Mouse (Mus musculus) spleen, adult 2 months (tissue): Measurements from ENCODE around the gene Slc1a3. TPM values are rescaled to one million over a fixed set of nuclear protein-coding genes. Genes with fewer than 3 reads are reported as not detected.

ENCODE experiments used
- DNase-seq, 2 experiments: peaks; one replicate each; pipeline versions ENCODE4 v3.0.0 to v3.0.0-alpha.2; 2012 to 2021; ENCODE audit warnings: low spot score in 2 of 2, low read depth in 1 of 2
- H3K27ac ChIP-seq: fragments of 200-500 bp; 2 replicates; pipeline ENCODE4 v1.5.1; 2012; ENCODE audit warnings: low read length, inconsistent platforms; ENCODE audit not compliant: insufficient read depth
- H3K27me3 ChIP-seq: fragments of 200-500 bp; 2 replicates; pipeline ENCODE4 v1.6.1; 2012; ENCODE audit warnings: mild to moderate bottlenecking, moderate library complexity, low read length, inconsistent platforms; ENCODE audit not compliant: control insufficient read depth, insufficient read depth
- H3K36me3 ChIP-seq: fragments of 200-500 bp; 2 replicates; pipeline ENCODE4 v1.6.1; 2012; ENCODE audit warnings: mild to moderate bottlenecking, low read length, inconsistent platforms; ENCODE audit not compliant: control insufficient read depth, insufficient read depth
- H3K4me1 ChIP-seq: fragments of 200-500 bp; 2 replicates; pipeline ENCODE4 v1.6.1; 2011; ENCODE audit warnings: inconsistent platforms; ENCODE audit not compliant: control insufficient read depth, insufficient read depth, insufficient read length
- H3K4me3 ChIP-seq: fragments of 200-500 bp; 2 replicates; pipeline ENCODE4 v1.5.1; 2011; ENCODE audit warnings: mild to moderate bottlenecking, inconsistent platforms; ENCODE audit not compliant: insufficient read depth, insufficient read length; ENCODE audit errors: extremely low read depth
- CTCF ChIP-seq: fragments of 200-500 bp; IDR thresholded peaks from 2 replicates; pipeline ENCODE4 v1.5.1; 2011; ENCODE audit warnings: mild to moderate bottlenecking, inconsistent platforms; ENCODE audit not compliant: insufficient read depth, insufficient read length, insufficient replicate concordance; ENCODE audit errors: extremely low read depth
- POLR2A ChIP-seq: fragments of 200-500 bp; IDR thresholded peaks from 2 replicates; pipeline ENCODE4 v1.6.1; 2011; ENCODE audit warnings: low read depth, low read length, inconsistent platforms
- WGBS: fragments of 180-500 bp; shearing (Covaris S2); methylation state at CpG from one replicate; pipeline ENCODE4 v1.1.7; 2018; 5-methylcytosine and 5-hydroxymethylcytosine counted together
- polyA plus RNA-seq: library from polyadenylated mRNA; depleted of rRNA; stranded (reverse); fragments of >200 nt; gene quantifications from 2 replicates; pipeline ENCODE4 v1.2.3, GENCODE M21; 2012

Gene Slc1a3
- polyA plus RNA-seq, 1 experiment = 8.5 TPM

GRCm38 (mm10) chr15:8661856-8662255, 48.7 kb downstream of the Slc1a3 start:
- WGBS = 25% methylated on average over 6 of the region's 6 CpGs
- no peak for DNase-seq
- Histone ChIP-seq H3K27me3 (no peaks in the 10 kb centered on the region), H3K4me3 (no peak overlapping the region), H3K36me3 (no peaks in the 10 kb centered on the region), H3K27ac (no peak overlapping the region), H3K4me1 (peaks cover 2% of the 10 kb centered on the region; the same call in 1 of the 2 replicates)
- TF ChIP-seq POLR2A = no peak
- no peak for TF ChIP-seq CTCF

DNA sequence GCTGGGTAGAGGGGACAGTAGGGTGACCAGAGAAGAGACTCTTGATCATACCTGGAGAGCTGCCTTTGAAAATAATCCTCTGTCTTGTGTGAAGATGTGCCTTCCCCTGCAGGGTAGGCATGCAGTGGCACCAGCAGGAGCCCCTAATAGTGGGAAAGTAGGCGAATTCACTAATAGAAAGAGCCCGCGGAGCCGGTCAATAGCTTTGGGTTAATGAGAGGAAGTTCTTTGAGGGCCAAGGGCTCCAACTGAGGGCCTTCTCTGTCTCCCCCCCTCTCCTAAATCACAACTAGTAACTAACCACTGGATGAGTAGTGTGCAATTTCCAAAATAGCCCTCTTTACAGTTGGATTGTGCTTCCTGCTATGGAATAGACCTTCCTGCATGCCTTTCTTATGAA, 50.6 kb downstream of the Slc1a3 start:
- H3K4me3 ChIP-seq = no peak overlapping the region
- peaks cover 2% of the 10 kb centered on the region; the same call in 1 of the 2 replicates for H3K4me1 ChIP-seq
- no peak overlapping the region for H3K27ac ChIP-seq
- TF ChIP-seq POLR2A (no peak), CTCF (no peak)
- H3K36me3 ChIP-seq = no peaks in the 10 kb centered on the region
- WGBS = 89% methylated on average over 4 of the region's 4 CpGs
- H3K27me3 ChIP-seq = no peaks in the 10 kb centered on the region
- DNase-seq = no peak

DNA sequence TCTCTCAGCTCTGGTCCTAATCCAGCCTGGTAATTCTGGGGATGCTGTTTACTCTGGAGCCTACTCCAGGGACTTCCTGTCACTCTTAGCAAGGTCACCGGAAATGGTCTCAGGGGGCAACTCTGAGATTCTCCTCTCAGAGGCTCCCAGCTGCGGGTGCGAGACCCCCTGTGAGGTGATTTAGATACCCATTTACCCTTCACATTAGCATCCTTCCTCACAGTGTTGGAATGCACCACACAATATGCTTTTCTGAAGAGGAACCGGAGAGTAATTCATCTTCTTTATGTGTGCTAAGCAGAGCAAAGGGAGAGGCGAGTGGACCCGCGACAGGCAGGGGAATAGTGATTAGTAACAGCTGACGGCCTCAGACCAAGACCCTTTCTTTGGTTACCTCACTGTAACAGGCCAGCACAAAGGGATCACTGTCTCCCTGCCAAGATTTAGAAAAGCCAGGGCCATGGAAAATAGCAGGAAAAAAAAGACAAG, 51.0 kb downstream of the Slc1a3 start:
- Histone ChIP-seq H3K36me3 (no peaks in the 10 kb centered on the region), H3K27ac (no peak overlapping the region), H3K27me3 (no peaks in the 10 kb centered on the region), H3K4me1 (peaks cover 2% of the 10 kb centered on the region; the same call in 1 of the 2 replicates), H3K4me3 (no peak overlapping the region)
- 66% methylated on average over 8 of the region's 8 CpGs for WGBS
- TF ChIP-seq CTCF = no peak
- no peak for TF ChIP-seq POLR2A
- DNase-seq = no peak

DNA sequence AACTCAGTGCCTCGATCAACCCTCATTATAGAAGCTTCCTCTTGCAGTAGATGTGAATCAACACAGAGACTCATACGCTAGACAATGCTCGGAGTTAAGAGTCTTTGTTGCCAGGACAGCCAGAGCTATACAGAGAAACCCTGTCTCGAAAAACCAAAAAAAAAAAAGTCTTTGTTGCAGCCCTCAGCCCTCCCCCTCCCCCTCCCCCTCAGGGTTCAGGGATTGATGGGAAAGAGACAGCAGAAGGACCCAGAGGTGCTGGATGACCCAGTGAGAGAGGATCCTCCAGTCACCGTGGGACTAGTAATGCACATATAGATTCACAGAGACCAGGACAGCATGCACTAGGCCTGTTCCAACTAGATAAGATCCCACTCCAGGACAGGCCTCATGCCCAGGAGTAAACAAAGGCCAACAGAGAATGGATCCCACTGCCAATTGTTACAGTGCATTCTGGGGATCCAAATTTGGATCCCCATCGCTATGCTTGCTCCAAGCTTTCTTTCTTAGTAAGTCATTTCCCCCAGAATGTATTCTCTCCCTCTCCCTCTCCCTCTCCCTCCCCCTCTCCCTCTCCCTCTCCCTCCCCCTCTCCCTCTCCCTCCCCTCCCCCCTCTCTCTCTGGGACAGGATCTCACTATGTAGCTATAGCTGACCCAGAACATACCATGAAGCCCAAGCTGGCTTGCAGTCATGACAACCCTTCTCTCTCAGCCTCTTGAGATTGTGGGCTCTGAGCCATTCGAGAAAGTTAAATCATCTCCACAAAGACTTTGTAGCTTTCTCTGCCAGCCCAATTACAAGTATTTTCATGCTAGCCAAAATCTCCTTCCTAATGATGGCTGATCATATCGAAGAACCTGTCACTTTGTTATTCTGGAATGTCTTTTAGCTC, 52.2 kb downstream of the Slc1a3 start:
- no peaks in the 10 kb centered on the region for H3K36me3 ChIP-seq
- H3K27ac ChIP-seq = no peak overlapping the region
- no peak for DNase-seq
- no peaks in the 10 kb centered on the region for H3K27me3 ChIP-seq
- no peak overlapping the region for H3K4me3 ChIP-seq
- whole genome bisulfite sequencing = 82% methylated on average over 8 of the region's 8 CpGs
- TF ChIP-seq POLR2A (no peak), CTCF (no peak)
- H3K4me1 ChIP-seq = peaks cover 2% of the 10 kb centered on the region; the same call in 1 of the 2 replicates

GRCm38 (mm10) chr15:8655251-8655650, 55.3 kb downstream of the Slc1a3 start:
- H3K4me1 ChIP-seq = no peaks in the 10 kb centered on the region
- 84% methylated on average over 9 of the region's 9 CpGs for WGBS
- no peak for DNase-seq
- H3K4me3 ChIP-seq = no peak overlapping the region
- H3K27me3 ChIP-seq = no peaks in the 10 kb centered on the region
- H3K27ac ChIP-seq = no peak overlapping the region
- TF ChIP-seq CTCF (no peak), POLR2A (no peak)
- H3K36me3 ChIP-seq = no peaks in the 10 kb centered on the region

DNA sequence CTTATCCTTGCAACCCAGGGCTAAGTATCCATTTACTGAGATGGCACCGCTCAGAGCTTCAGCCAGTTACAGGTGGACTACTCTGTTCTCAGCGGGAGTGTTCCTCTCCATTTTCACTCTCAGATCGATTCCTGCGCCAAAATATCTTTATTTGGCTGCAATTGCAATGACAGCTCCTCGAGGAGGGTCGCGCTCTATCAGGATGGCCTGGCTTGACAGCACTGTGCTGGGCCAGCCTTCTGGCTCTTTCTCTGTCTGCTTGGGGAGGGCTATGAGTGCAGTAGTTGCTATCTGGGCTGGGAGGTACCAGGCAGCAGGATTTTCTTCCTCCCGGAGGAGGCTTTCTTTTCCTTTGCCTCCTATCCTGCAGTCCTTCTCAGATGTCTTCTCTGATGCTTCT, 57.9 kb downstream of the Slc1a3 start:
- Histone ChIP-seq H3K4me1 (no peaks in the 10 kb centered on the region), H3K36me3 (no peaks in the 10 kb centered on the region), H3K4me3 (no peak overlapping the region), H3K27me3 (no peaks in the 10 kb centered on the region), H3K27ac (no peak overlapping the region)
- no peak for DNase-seq
- TF ChIP-seq CTCF = no peak
- WGBS = 96% methylated on average over 8 of the region's 8 CpGs

DNA sequence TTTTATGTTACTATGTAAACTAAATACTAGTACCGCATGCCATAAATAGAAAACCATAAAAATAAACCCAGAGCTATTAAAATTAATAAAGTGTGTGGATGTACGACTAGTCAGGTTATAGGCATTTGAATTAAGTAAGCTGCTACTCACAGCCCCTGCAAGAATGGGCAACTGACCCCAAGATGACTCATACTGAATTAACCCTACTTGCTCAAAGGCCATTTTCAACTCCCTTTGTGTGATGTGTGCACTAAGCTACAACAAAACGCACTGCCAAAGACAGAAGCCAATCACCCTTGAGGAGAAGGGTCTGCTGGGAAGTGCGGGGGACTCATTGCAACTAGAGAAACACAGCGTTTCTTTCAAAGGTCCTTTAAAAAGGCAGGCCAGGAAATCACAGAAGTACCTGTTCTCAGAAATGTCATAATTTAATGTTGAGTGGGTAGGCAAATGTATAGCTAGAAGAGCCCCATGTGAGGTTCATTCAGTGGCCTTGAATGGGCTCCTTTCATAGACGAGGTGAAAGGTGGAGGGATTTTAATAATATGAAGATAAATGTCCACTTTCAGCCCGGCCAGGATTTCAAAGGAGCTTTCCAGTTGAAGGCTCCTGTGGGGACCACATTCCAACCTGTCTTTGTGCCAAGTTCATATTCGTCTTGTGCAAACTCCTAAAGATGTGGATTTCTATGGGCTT, 66.4 kb downstream of the Slc1a3 start:
- 80% methylated on average over 8 of the region's 8 CpGs for WGBS
- no peaks in the 10 kb centered on the region for H3K4me1 ChIP-seq
- H3K4me3 ChIP-seq = no peak overlapping the region
- no peak overlapping the region for H3K27ac ChIP-seq
- no peaks in the 10 kb centered on the region for H3K36me3 ChIP-seq
- H3K27me3 ChIP-seq = no peaks in the 10 kb centered on the region
- TF ChIP-seq CTCF (no peak), POLR2A (no peak)
- DNase-seq = no peak
